Mouse (Mus musculus) heart, embryonic 12.5 days (tissue): Measurements from ENCODE around the gene Tmem150c. TPM values are rescaled to one million over a fixed set of nuclear protein-coding genes. Genes with fewer than 3 reads are reported as not detected.

ENCODE experiments used
- ATAC-seq: fragments of 200-750 bp; cut with Nextera tagmentation; 2 replicates; pipeline ENCODE4 v1.8.0; 2017; ENCODE audit warnings: moderate TSS enrichment, moderate library complexity; ENCODE audit not compliant: insufficient number of reproducible peaks, low FRiP score
- H3K27ac ChIP-seq: fragments of 300-500 bp; sonication (generic); 2 replicates; pipeline ENCODE4 v1.5.1; 2016; ENCODE audit warnings: mild to moderate bottlenecking, moderate library complexity; ENCODE audit not compliant: poor library complexity, severe bottlenecking
- H3K27me3 ChIP-seq: fragments of 300-500 bp; sonication (generic); replicated peaks from 2 replicates; pipeline ENCODE4 v1.6.1; 2016; ENCODE audit warnings: mild to moderate bottlenecking, moderate library complexity
- H3K36me3 ChIP-seq: fragments of 300-500 bp; sonication (generic); 2 replicates; pipeline ENCODE4 v1.6.1; 2016; ENCODE audit warnings: mild to moderate bottlenecking, moderate library complexity
- H3K4me1 ChIP-seq: fragments of 300-500 bp; sonication (generic); replicated peaks from 2 replicates; pipeline ENCODE4 v1.6.1; 2016; ENCODE audit warnings: mild to moderate bottlenecking
- H3K4me2 ChIP-seq: fragments of 300-500 bp; sonication (generic); 2 replicates; pipeline ENCODE4 v1.6.1; 2016; ENCODE audit warnings: mild to moderate bottlenecking, moderate library complexity
- H3K4me3 ChIP-seq: fragments of 300-500 bp; sonication (generic); 2 replicates; pipeline ENCODE4 v1.5.1; 2016; ENCODE audit warnings: mild to moderate bottlenecking
- H3K9ac ChIP-seq: fragments of 300-500 bp; sonication (generic); 2 replicates; pipeline ENCODE4 v1.6.1; 2016; ENCODE audit warnings: mild to moderate bottlenecking, moderate library complexity
- H3K9me3 ChIP-seq: fragments of 300-500 bp; sonication (generic); replicated peaks from 2 replicates; pipeline ENCODE4 v1.6.1; 2016; ENCODE audit warnings: mild to moderate bottlenecking, moderate library complexity
- WGBS: fragments of 180-500 bp; shearing (Covaris S2); methylation state at CpG from one replicate; pipeline ENCODE4 v1.1.7; 2016; 5-methylcytosine and 5-hydroxymethylcytosine counted together
- polyA plus RNA-seq: library from polyadenylated mRNA; unstranded; fragments of >200 nt; fragmentation: Nextera tagmentation; extraction: Ambion mirVana; gene quantifications from 2 replicates; pipeline ENCODE4 v1.2.1, GENCODE M21; 2016

The Tmem150c gene
- polyA plus RNA-seq, 1 experiment from 2014 or later: 1.1 TPM

GRCm38 (mm10) chr5:100074571-100074970 lies 85.0 kb downstream of the Tmem150c start:
- H3K27me3 ChIP-seq: no peaks in the 10 kb centered on the region

GRCm38 (mm10) chr5:100072557-100072956 lies 87.1 kb downstream of the Tmem150c start:
- H3K36me3 ChIP-seq: peaks cover 32% of the 10 kb centered on the region
- no peak overlapping the region for H3K4me2 ChIP-seq
- H3K27ac ChIP-seq: no peak overlapping the region
- H3K4me3 ChIP-seq: no peak overlapping the region
- H3K27me3 ChIP-seq: no peaks in the 10 kb centered on the region
- no peaks in the 10 kb centered on the region for H3K9me3 ChIP-seq
- H3K9ac ChIP-seq: no peak overlapping the region
- WGBS: 88% methylated on average over 9 of the region's 9 CpGs
- no peak for ATAC-seq
- H3K4me1 ChIP-seq: no peaks in the 10 kb centered on the region

More at GRCm38 (mm10) chr5:100074571-100074970, 85.0 kb downstream of the Tmem150c start:
- H3K4me1 ChIP-seq: peaks cover 6% of the 10 kb centered on the region; the same call in 1 of the 2 replicates
- ATAC-seq: no peak
- H3K4me3 ChIP-seq: no peak overlapping the region
- no peak overlapping the region for H3K4me2 ChIP-seq
- no peaks in the 10 kb centered on the region for H3K9me3 ChIP-seq
- peaks cover 18% of the 10 kb centered on the region for H3K36me3 ChIP-seq
- no peak overlapping the region for H3K9ac ChIP-seq
- no peak overlapping the region for H3K27ac ChIP-seq
- WGBS: 46% methylated on average over 4 of the region's 4 CpGs

GRCm38 (mm10) chr5:100071541-100071940 lies 88.1 kb downstream of the Tmem150c start:
- Histone ChIP-seq H3K9ac (no peak overlapping the region), H3K4me2 (no peak overlapping the region), H3K9me3 (no peaks in the 10 kb centered on the region), H3K27me3 (no peaks in the 10 kb centered on the region), H3K27ac (no peak overlapping the region), H3K4me3 (no peak overlapping the region), H3K4me1 (no peaks in the 10 kb centered on the region), H3K36me3 (peaks cover 41% of the 10 kb centered on the region)
- 88% methylated on average over 5 of the region's 5 CpGs for WGBS
- no peak for ATAC-seq

- WGBS: 24% methylated on average over 3 of the region's 3 CpGs
- no peak overlapping the region for H3K4me2 ChIP-seq
- H3K9me3 ChIP-seq: no peaks in the 10 kb centered on the region
- no peak for ATAC-seq
- no peak overlapping the region for H3K9ac ChIP-seq
- peaks cover 44% of the 10 kb centered on the region for H3K36me3 ChIP-seq
- no peak overlapping the region for H3K27ac ChIP-seq
- H3K4me1 ChIP-seq: no peaks in the 10 kb centered on the region
- H3K27me3 ChIP-seq: no peaks in the 10 kb centered on the region
- H3K4me3 ChIP-seq: no peak overlapping the region
Measured at GRCm38 (mm10) chr5:100070255-100070654, 89.4 kb downstream of the Tmem150c start.

- no peak for ATAC-seq
Measured at GRCm38 (mm10) chr5:100069526-100069925, 90.1 kb downstream of the Tmem150c start.

GRCm38 (mm10) chr5:100067579-100067978 lies 92.0 kb downstream of the Tmem150c start:
- Histone ChIP-seq H3K4me1 (no peaks in the 10 kb centered on the region), H3K9ac (no peak overlapping the region), H3K9me3 (no peaks in the 10 kb centered on the region), H3K36me3 (peaks cover 50% of the 10 kb centered on the region), H3K4me3 (no peak overlapping the region), H3K27me3 (no peaks in the 10 kb centered on the region), H3K4me2 (no peak overlapping the region), H3K27ac (no peak overlapping the region)
- no peak for ATAC-seq
- 92% methylated on average over 16 of the region's 16 CpGs for WGBS

More at GRCm38 (mm10) chr5:100069526-100069925, 90.1 kb downstream of the Tmem150c start:
- Histone ChIP-seq H3K4me1 (no peaks in the 10 kb centered on the region), H3K4me2 (no peak overlapping the region), H3K9ac (no peak overlapping the region), H3K4me3 (no peak overlapping the region), H3K36me3 (peaks cover 49% of the 10 kb centered on the region), H3K27me3 (no peaks in the 10 kb centered on the region), H3K27ac (no peak overlapping the region), H3K9me3 (no peaks in the 10 kb centered on the region)
- 96% methylated on average over 2 of the region's 2 CpGs for WGBS

GRCm38 (mm10) chr5:100060876-100061275 lies 98.7 kb downstream of the Tmem150c start:
- ATAC-seq: no peak
- H3K36me3 ChIP-seq: peaks cover 57% of the 10 kb centered on the region

GRCm38 (mm10) chr5:100059326-100059725 lies 100.3 kb downstream of the Tmem150c start:
- no peak for ATAC-seq
- Histone ChIP-seq H3K27ac (no peak overlapping the region), H3K4me3 (no peak overlapping the region), H3K9me3 (no peaks in the 10 kb centered on the region), H3K27me3 (no peaks in the 10 kb centered on the region), H3K36me3 (peaks cover 52% of the 10 kb centered on the region), H3K4me1 (peaks cover 21% of the 10 kb centered on the region), H3K9ac (no peak overlapping the region), H3K4me2 (no peak overlapping the region)
- WGBS: 79% methylated on average over 6 of the region's 6 CpGs

More at GRCm38 (mm10) chr5:100060876-100061275, 98.7 kb downstream of the Tmem150c start:
- no peaks in the 10 kb centered on the region for H3K9me3 ChIP-seq
- no peak overlapping the region for H3K4me2 ChIP-seq
- WGBS: 92% methylated on average over 14 of the region's 14 CpGs
- peaks cover 5% of the 10 kb centered on the region for H3K4me1 ChIP-seq
- H3K4me3 ChIP-seq: no peak overlapping the region
- H3K27ac ChIP-seq: no peak overlapping the region
- no peaks in the 10 kb centered on the region for H3K27me3 ChIP-seq
- no peak overlapping the region for H3K9ac ChIP-seq

GRCm38 (mm10) chr5:100058729-100059128 lies 100.9 kb downstream of the Tmem150c start:
- no peaks in the 10 kb centered on the region for H3K27me3 ChIP-seq

GRCm38 (mm10) chr5:100057461-100058209 lies 102.0 kb downstream of the Tmem150c start:
- no peaks in the 10 kb centered on the region for H3K27me3 ChIP-seq
- peaks cover 41% of the 10 kb centered on the region for H3K36me3 ChIP-seq
- H3K4me3 ChIP-seq: no peak overlapping the region
- no peak overlapping the region for H3K4me2 ChIP-seq
- H3K4me1 ChIP-seq: peaks cover 31% of the 10 kb centered on the region
- 80% methylated on average over 14 of the region's 15 CpGs for WGBS
- no peak overlapping the region for H3K27ac ChIP-seq
- no peaks in the 10 kb centered on the region for H3K9me3 ChIP-seq
- no peak overlapping the region for H3K9ac ChIP-seq
- ATAC-seq: no peak

More at GRCm38 (mm10) chr5:100058729-100059128, 100.9 kb downstream of the Tmem150c start:
- no peak overlapping the region for H3K4me3 ChIP-seq
- H3K4me2 ChIP-seq: no peak overlapping the region
- peaks cover 46% of the 10 kb centered on the region for H3K36me3 ChIP-seq
- no peaks in the 10 kb centered on the region for H3K9me3 ChIP-seq
- WGBS: 73% methylated on average over 6 of the region's 6 CpGs
- H3K27ac ChIP-seq: no peak overlapping the region
- peaks cover 25% of the 10 kb centered on the region for H3K4me1 ChIP-seq
- no peak overlapping the region for H3K9ac ChIP-seq
- no peak for ATAC-seq

GRCm38 (mm10) chr5:100055866-100056369 lies 103.7 kb downstream of the Tmem150c start:
- no peak overlapping the region for H3K4me2 ChIP-seq
- no peaks in the 10 kb centered on the region for H3K9me3 ChIP-seq
- H3K36me3 ChIP-seq: peaks cover 32% of the 10 kb centered on the region
- no peak overlapping the region for H3K9ac ChIP-seq
- ATAC-seq: no peak
- no peak overlapping the region for H3K27ac ChIP-seq
- H3K27me3 ChIP-seq: no peaks in the 10 kb centered on the region
- H3K4me3 ChIP-seq: no peak overlapping the region
- H3K4me1 ChIP-seq: peaks cover 37% of the 10 kb centered on the region
- WGBS: 50% methylated on average over 5 of the region's 5 CpGs
